Mouse (Mus musculus): ENCODE data around the gene Opalin. TPM values are rescaled to one million over a fixed set of nuclear protein-coding genes. Genes with fewer than 3 reads are reported as not detected.

Opalin gene
- total RNA-seq, 4 experiments from 2014 or later, result not detected

GRCm38 (mm10) chr19:41073746-41074455 is 3.0 kb downstream of the Opalin start:
- no peak for DNase-seq (ENCODE audit: low spot score in 2 of 2)

DNA sequence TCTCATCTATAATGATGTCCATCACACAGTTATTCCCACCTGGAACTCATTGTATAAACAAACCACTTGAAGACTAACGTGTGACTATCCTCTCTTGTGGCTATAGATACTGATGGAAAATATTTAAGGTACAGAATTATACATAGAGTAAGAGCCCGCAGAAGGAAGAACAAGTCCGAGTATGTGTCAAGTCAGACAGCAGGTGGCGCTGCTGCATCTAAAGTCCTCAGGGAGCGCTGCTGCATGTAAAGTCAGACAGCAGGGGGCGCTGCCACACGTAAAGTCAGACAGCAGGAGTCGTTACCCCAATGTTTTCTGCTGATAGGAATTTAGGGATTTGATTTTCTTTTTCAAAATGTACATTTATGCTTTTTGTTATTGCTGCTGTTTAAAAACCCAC is 5.4 kb downstream of the Opalin start:
- DNase-seq (ENCODE audit: low spot score in 2 of 2), result peak; percentile 63 to 68

- no peak for DNase-seq (ENCODE audit: low spot score in 2 of 2)
Observed at GRCm38 (mm10) chr19:41054702-41055101, 22.2 kb downstream of the Opalin start.

GRCm38 (mm10) chr19:41053530-41053929 is 23.4 kb downstream of the Opalin start:
- DNase-seq (ENCODE audit: low spot score in 2 of 2), result no peak

- no peak for DNase-seq (ENCODE audit: low spot score in 2 of 2)
Observed at GRCm38 (mm10) chr19:41052247-41052646, 24.7 kb downstream of the Opalin start.

GRCm38 (mm10) chr19:41051714-41052113 is 25.2 kb downstream of the Opalin start:
- DNase-seq (ENCODE audit: low spot score in 2 of 2), result no peak

- no peak for DNase-seq (ENCODE audit: low spot score in 2 of 2)
Observed at GRCm38 (mm10) chr19:41048187-41048559, 28.7 kb downstream of the Opalin start.

GRCm38 (mm10) chr19:41047437-41048186 is 29.3 kb downstream of the Opalin start:
- DNase-seq (ENCODE audit: low spot score in 2 of 2), result no peak

GRCm38 (mm10) chr19:41045091-41045770 is 31.7 kb downstream of the Opalin start:
- no peak for DNase-seq (ENCODE audit: low spot score in 2 of 2)

- DNase-seq (ENCODE audit: low spot score in 2 of 2), result no peak
Observed at GRCm38 (mm10) chr19:41039110-41039509, 37.8 kb downstream of the Opalin start.

DNA sequence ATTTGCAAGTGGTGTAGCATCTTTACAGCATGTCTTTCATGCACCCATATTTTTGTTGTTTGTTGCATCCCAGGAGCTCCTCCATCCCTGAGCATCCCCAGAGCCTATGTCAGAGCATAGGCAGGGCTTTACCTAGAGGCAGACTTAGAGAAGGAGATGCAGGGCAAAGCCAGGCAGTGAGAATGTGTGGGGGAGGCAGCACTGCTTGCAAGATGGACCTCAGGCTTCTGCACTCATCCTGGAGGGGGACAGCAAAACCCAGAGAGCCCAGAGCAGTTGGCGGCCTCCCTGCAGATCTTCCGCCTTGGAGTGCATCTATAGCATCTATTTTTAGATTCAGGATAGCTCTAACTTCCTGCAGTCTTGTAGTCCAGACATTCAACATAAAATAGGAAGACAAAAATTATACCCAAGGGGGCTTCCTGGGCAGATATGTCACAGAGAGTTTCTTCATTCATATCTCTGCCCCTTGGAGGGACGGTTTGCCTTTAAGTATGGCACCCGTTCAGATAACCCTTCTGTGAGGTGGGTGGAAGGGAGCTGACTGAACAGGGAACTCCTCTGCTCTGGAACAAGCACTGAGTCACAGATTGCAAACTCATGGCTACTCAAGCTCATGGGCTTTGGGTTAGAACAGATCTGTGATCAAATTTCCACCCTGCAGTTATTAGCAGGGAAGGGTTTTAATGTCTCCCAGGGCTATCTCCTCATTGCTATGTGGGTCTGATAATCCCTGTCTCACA is 40.9 kb downstream of the Opalin start:
- no peak for DNase-seq (ENCODE audit: low spot score in 2 of 2)

- DNase-seq (ENCODE audit: low spot score in 2 of 2), result no peak
Observed at GRCm38 (mm10) chr19:41031869-41032268, 45.0 kb downstream of the Opalin start.

DNA sequence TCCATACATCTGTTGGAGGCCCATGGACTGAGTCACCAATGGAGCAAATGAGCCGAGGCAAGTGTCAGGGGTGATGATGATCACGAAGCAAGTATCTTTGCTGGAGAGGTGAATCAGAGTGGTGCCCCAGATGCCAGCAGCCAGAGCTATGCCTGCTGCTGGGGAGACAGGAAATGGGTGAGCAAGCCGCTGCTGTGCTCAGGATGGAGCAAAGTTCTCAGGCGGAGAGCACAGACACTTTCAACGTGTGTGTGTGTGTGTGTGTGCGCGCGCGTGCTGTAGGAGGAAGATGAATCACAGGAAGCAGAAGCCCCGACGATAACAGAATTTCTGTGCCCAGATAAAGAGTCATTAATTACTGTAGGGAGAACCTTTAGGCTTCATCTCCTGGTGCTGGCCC is 45.9 kb downstream of the Opalin start:
- DNase-seq (ENCODE audit: low spot score in 2 of 2), result no peak

GRCm38 (mm10) chr19:41030161-41030560 is 46.8 kb downstream of the Opalin start:
- no peak for DNase-seq (ENCODE audit: low spot score in 2 of 2)

DNA sequence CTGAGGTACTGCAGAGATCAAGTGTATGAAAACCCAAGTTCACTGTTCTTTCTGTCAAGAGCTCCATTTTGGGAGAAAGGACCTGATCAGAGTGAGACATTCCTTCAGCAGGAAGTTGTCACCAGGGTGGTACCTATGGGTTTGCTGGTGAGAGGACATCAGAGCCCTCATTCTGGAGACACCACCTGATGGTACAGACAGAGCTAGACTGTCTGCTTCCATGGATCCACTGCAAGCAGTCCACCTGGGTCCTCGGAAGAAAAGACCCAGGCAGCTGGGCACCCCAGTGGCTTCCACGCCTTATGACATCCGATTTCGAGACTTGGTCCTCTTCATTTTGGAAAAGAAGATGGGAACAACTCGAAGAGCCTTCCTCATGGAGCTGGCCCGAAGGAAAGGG is 47.7 kb downstream of the Opalin start, which contains the start of gene Dntt:
TSS of gene Dntt (plus strand) at position 57 of the 400 bp plus-strand sequence.
- DNase-seq (ENCODE audit: low spot score in 2 of 2), result no peak

DNA sequence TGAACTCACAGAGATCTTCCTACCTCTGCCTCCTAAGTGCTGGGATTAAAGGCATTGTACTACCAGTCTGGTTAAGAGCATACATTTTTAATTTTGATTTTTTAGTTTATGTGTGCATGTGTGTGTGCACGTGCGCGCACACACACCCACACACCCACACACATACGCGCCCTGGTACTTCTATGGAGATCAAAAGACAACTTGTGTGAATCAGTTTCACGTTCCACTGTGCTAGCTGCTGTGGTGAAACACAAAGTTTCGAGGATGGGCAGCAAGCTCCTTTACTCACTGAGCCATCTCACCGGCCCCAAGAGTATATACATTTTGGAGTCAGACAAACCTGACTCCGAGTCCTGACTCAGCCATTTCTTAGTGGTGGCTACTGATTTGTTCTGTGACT is 49.3 kb downstream of the Opalin start:
- no peak for DNase-seq (ENCODE audit: low spot score in 2 of 2)

DNA sequence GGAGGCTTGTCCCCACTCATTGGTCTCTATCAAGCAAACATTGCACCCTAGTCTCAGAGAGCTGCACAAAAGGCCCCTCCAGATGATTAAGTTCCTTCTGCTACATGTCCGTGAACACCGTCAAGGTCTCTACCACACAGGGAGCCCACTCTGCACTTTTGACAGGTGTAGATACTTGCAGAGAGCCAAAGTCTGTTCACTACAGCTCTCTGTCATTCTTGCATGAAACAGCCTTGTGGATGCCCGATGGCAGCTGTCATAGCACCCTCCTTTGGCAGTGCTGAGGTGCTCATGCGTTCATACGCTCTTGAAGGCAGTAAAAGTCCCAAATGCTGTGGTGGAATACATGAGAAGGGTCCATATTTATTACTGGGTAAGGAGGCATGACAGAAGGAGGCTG is 49.9 kb downstream of the Opalin start:
- no peak for DNase-seq (ENCODE audit: low spot score in 2 of 2)

DNA sequence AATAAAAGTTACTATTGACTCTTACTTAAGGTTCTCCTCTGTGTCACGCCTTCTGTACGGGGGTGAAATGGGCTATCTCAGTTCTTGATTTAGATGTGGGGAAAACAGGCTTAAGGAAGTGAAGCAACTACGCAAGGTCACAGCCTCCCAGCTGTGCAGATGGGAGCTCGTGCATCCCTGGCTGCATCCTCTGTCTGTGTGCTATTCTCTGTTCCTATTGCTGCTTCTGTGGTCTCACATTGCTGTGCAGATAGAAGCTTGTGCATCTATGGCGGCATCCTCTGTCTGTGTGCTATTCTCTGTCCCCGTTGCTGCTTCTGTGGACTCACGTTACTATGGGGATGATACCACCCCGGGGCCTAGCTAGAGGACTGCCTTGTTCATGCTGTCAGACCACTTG is 50.4 kb downstream of the Opalin start:
- DNase-seq (ENCODE audit: low spot score in 2 of 2), result no peak

- no peak for DNase-seq (ENCODE audit: low spot score in 2 of 2)
Observed at GRCm38 (mm10) chr19:41022244-41022643, 54.7 kb downstream of the Opalin start.

- DNase-seq (ENCODE audit: low spot score in 2 of 2), result no peak
Observed at GRCm38 (mm10) chr19:41020537-41020936, 56.4 kb downstream of the Opalin start.

DNA sequence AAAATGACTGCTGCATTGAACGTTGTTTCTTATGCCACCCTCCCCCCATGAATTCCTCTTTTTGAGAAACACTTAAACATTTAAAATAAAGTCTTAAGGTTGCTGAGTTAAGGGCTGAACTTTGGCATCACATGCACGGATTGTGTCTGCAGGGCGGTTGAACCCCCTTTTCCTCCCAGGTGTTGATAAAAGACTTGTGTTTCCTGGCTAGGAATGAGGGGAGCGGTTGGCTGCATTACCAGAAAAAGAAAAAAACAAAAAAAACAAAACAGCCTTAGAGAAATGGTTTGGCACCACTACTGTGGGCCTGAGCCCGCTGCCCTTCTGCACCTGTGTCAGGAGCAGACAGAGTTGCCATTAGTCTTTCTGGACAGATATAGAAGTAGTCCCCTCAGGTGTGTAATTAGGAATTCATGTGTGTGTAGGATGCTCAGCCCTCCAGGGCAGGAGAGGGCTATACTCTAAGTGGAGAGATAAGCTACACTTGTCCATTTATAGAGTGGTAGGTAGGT is 57.7 kb downstream of the Opalin start:
- DNase-seq (ENCODE audit: low spot score in 2 of 2), result no peak

Measured in gastrocnemius, adult 8-10 months (tissue).